Mouse (Mus musculus) kidney, embryonic 14.5 days (tissue): ENCODE measurements around the gene Pacrg. TPM values are rescaled to one million over a fixed set of nuclear protein-coding genes. Genes with fewer than 3 reads are reported as not detected.

Experiments used
- ATAC-seq: fragments of 200-750 bp; cut with Nextera tagmentation; 2 replicates; pipeline ENCODE4 v1.8.0; 2017; ENCODE audit warnings: moderate number of reproducible peaks, mild to moderate bottlenecking, moderate TSS enrichment, moderate library complexity; ENCODE audit not compliant: low FRiP score, low TSS enrichment
- H3K27ac ChIP-seq: fragments of 300-500 bp; sonication (generic); 2 replicates; pipeline ENCODE4 v1.5.1; 2014; ENCODE audit warnings: low read depth, mild to moderate bottlenecking, low read length, moderate library complexity, mixed read lengths
- H3K27me3 ChIP-seq: fragments of 300-500 bp; sonication (generic); 2 replicates; pipeline ENCODE4 v1.6.1; 2014; ENCODE audit warnings: mild to moderate bottlenecking, low read length; ENCODE audit not compliant: control insufficient read depth, insufficient read depth
- H3K36me3 ChIP-seq: fragments of 300-500 bp; sonication (generic); 2 replicates; pipeline ENCODE4 v1.6.1; 2014; ENCODE audit warnings: low read length, mixed read lengths; ENCODE audit not compliant: control insufficient read depth, insufficient read depth
- H3K4me1 ChIP-seq: fragments of 300-500 bp; sonication (generic); 2 replicates; pipeline ENCODE4 v1.6.1; 2014; ENCODE audit warnings: low read length, mixed read lengths; ENCODE audit not compliant: control insufficient read depth, insufficient read depth
- H3K4me2 ChIP-seq: fragments of 300-500 bp; sonication (generic); replicated peaks from 2 replicates; pipeline ENCODE4 v1.6.1; 2014; ENCODE audit warnings: low read depth, mild to moderate bottlenecking, low read length
- H3K4me3 ChIP-seq: fragments of 300-500 bp; sonication (generic); 2 replicates; pipeline ENCODE4 v1.5.1; 2014; ENCODE audit warnings: mild to moderate bottlenecking, low read length
- H3K9ac ChIP-seq: fragments of 300-500 bp; sonication (generic); 2 replicates; pipeline ENCODE4 v1.6.1; 2014; ENCODE audit warnings: low read depth, mild to moderate bottlenecking, low read length, moderate library complexity
- H3K9me3 ChIP-seq: fragments of 300-500 bp; sonication (generic); 2 replicates; pipeline ENCODE4 v1.6.1; 2016; ENCODE audit warnings: low read length; ENCODE audit not compliant: control insufficient read depth
- WGBS: fragments of 180-500 bp; shearing (Covaris S2); extraction: QIAGEN DNeasy Blood & Tissue Kit; methylation state at CpG from one replicate; pipeline ENCODE4 v1.1.7; 2014; 5-methylcytosine and 5-hydroxymethylcytosine counted together
- polyA plus RNA-seq: library from polyadenylated mRNA; unstranded; fragments of >200 nt; fragmentation: Nextera tagmentation; extraction: Ambion mirVana; gene quantifications from 2 replicates; pipeline ENCODE4 v1.2.1, GENCODE M21; 2014

Pacrg gene
- polyA plus RNA-seq, 1 experiment from 2014 or later = 1.7 TPM

DNA sequence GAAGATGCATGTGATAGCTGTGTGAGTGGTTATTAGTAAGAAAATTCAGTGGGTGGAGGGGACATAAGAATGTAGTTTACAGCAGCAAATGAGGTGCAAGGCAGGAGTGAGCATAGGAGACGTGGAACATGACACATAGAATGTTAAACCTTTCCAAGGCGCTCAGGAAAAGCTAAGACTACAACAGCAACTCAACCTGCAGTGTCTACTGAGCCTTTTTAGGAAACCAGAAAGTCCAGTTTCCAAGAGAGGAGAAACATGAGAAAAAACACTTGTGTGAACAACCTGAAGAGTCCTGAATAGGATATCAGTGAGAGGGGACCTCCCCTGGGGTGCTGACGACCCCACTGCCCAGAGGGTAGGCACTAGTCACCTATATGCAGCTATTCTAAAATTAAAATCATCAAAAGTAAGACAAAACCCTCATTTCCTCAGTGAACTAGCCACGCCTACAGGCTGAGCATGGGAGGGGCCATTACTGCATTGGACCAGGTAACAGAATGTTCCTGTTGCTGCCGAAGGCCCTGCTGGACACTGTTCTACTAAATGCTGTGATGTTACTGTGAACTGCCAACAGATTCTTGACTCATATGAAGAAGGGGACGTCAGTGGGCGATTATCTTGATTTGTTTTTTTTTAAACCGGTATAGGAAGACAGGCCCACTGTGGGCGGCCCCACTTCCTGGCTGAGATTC lies 370.1 kb downstream of the Pacrg start:
- Histone ChIP-seq H3K4me2 (no peak overlapping the region), H3K9ac (no peak overlapping the region), H3K9me3 (no peaks in the 10 kb centered on the region), H3K36me3 (no peaks in the 10 kb centered on the region), H3K27me3 (no peaks in the 10 kb centered on the region), H3K4me3 (no peak overlapping the region), H3K4me1 (no peaks in the 10 kb centered on the region), H3K27ac (no peak overlapping the region)
- ATAC-seq = no peak
- 85% methylated on average over 9 of the region's 9 CpGs for WGBS

DNA sequence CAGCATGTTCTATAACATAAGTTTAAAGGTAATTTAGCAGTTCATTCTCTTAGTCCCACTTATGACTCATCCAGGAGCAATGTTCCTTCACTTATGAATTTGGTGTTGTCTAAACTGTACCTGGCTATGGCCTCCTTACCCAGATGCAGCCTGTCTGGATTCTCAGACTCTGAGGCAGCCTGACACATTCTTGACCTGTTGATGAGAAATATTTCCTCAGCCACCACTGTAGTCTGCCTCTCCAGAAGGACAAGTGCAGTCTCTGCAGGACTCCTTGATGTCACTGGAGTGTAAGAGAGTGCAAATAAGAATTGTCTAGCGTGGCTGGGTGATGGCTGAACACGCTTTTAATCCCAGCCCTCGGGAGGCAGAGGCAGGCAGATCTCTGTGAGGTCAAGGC lies 373.0 kb downstream of the Pacrg start:
- 83% methylated on average over 3 of the region's 3 CpGs for WGBS
- H3K36me3 ChIP-seq = no peaks in the 10 kb centered on the region
- H3K4me3 ChIP-seq = no peak overlapping the region
- H3K4me1 ChIP-seq = no peaks in the 10 kb centered on the region
- H3K9me3 ChIP-seq = no peaks in the 10 kb centered on the region
- H3K4me2 ChIP-seq = no peak overlapping the region
- H3K27ac ChIP-seq = no peak overlapping the region
- H3K9ac ChIP-seq = no peak overlapping the region
- H3K27me3 ChIP-seq = no peaks in the 10 kb centered on the region
- no peak for ATAC-seq

DNA sequence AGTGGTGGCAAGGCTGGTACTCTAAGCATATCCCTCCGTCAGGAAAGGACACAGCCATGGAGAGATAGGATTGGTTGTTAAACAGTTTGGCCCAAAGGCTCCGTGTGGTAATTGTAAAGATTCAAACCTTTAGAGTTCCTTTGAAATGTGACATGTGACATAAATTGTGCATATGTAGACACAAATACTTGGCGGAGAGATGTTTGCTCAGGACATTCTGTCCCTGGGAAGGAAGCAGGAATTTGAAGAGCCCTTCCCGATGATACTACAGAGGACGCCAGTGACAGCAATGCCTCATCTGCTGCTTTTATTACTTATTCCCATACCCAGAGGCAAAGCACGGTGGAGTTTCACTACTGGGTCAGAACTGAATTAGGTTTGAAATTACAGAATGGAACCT lies 374.6 kb downstream of the Pacrg start:
- Histone ChIP-seq H3K27me3 (no peaks in the 10 kb centered on the region), H3K4me2 (no peak overlapping the region), H3K36me3 (no peaks in the 10 kb centered on the region), H3K9me3 (no peaks in the 10 kb centered on the region), H3K4me3 (no peak overlapping the region), H3K27ac (no peak overlapping the region), H3K4me1 (no peaks in the 10 kb centered on the region), H3K9ac (no peak overlapping the region)
- ATAC-seq = no peak
- WGBS = 66% methylated on average over 6 of the region's 6 CpGs

DNA sequence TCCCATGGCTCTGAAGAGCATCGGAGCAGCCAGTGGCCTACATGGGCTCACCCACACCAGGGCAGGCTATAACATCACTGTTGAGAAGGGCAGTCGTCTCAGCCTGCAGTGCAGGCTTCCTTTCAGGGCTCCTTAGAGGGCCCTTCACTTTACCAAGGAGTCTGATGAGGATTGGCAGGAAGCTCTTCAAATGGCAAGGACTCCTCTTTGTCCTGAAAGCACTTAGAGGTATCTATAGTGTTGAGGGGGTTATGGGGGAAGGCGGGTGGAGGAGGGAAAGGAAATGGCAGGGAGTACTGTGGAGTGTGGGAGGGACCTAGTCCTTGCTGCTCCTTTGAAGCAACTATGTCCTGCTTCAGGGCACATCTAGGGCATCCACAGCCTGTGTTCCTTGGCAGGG lies 375.4 kb downstream of the Pacrg start:
- no peak overlapping the region for H3K9ac ChIP-seq
- H3K36me3 ChIP-seq = no peaks in the 10 kb centered on the region
- WGBS = 69% methylated on average over 3 of the region's 3 CpGs
- no peaks in the 10 kb centered on the region for H3K27me3 ChIP-seq
- H3K4me3 ChIP-seq = no peak overlapping the region
- H3K9me3 ChIP-seq = no peaks in the 10 kb centered on the region
- no peak overlapping the region for H3K4me2 ChIP-seq
- H3K27ac ChIP-seq = no peak overlapping the region
- ATAC-seq = no peak
- no peaks in the 10 kb centered on the region for H3K4me1 ChIP-seq

DNA sequence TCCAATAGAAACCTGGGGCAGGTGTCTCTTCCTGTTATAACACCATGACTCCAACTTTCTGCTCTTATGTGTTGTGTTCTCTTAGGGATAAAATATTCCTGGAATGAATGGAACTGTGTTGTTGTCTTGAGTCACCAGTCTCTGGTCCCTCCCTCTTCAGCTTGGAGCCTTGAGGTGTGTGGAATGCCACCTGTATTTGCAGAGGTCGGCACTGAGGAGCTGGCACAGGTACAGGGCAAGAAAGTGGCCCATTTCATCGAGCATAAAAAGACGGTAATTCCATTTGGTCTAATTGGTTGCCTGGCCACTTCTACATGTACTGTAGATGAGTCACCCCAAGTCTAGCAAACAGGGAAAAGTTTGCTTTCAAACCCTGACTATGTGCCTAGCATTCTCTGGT lies 376.5 kb downstream of the Pacrg start:
- no peak overlapping the region for H3K9ac ChIP-seq
- no peaks in the 10 kb centered on the region for H3K36me3 ChIP-seq
- no peak overlapping the region for H3K4me2 ChIP-seq
- H3K27me3 ChIP-seq = no peaks in the 10 kb centered on the region
- H3K9me3 ChIP-seq = no peaks in the 10 kb centered on the region
- H3K4me1 ChIP-seq = no peaks in the 10 kb centered on the region
- H3K27ac ChIP-seq = no peak overlapping the region
- no peak overlapping the region for H3K4me3 ChIP-seq
- WGBS = 82% methylated on average over 3 of the region's 3 CpGs
- ATAC-seq = no peak

DNA sequence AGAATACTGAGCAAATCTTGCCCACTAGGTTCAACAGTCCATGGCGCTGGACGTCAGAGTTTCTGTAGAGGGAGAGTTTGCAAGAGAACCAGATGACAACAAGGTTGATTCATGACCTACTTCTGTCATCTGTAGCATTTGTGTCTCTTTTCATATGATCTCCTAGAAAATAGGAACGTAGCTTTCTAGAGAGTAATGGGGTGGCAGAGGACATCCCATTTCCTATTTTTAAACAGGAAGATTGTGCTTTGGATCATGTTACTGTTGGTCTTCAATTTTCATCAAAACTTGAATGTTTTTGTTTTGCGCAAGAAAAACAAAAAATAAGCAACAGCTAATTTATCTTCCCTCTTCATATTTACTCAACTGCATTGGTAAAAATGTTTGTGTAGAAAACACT lies 379.2 kb downstream of the Pacrg start:
- WGBS = 84% methylated on average over 4 of the region's 4 CpGs
- no peak for ATAC-seq
- H3K4me3 ChIP-seq = no peak overlapping the region

DNA sequence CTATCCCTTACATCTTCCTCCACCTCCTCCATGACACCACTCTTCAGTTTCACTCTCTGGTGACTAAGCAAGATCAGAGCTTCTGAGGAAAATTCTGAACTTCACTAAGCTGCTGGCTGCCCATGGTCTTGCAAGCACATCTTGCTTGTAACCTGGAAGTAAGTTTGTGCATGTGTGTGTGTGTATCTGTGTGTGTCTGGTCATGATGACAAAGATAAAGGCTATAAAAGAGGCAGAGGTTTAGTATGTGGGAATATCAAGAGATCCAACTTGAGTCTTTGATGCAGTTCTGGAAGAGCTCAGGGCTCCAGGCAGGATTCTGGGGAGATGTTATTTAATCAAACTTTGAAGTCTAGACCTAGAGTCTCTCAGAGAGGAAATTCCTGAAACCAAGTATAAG lies 381.4 kb downstream of the Pacrg start:
- Histone ChIP-seq H3K36me3 (no peaks in the 10 kb centered on the region), H3K9ac (no peak overlapping the region), H3K4me2 (no peak overlapping the region), H3K27me3 (no peaks in the 10 kb centered on the region), H3K27ac (no peak overlapping the region), H3K9me3 (no peaks in the 10 kb centered on the region), H3K4me3 (no peak overlapping the region), H3K4me1 (no peaks in the 10 kb centered on the region)
- ATAC-seq = no peak

More for the DNA sequence above, 379.2 kb downstream of the Pacrg start:
- Histone ChIP-seq H3K36me3 (no peaks in the 10 kb centered on the region), H3K9me3 (no peaks in the 10 kb centered on the region), H3K9ac (no peak overlapping the region), H3K27ac (no peak overlapping the region), H3K4me1 (no peaks in the 10 kb centered on the region), H3K27me3 (no peaks in the 10 kb centered on the region), H3K4me2 (no peak overlapping the region)

DNA sequence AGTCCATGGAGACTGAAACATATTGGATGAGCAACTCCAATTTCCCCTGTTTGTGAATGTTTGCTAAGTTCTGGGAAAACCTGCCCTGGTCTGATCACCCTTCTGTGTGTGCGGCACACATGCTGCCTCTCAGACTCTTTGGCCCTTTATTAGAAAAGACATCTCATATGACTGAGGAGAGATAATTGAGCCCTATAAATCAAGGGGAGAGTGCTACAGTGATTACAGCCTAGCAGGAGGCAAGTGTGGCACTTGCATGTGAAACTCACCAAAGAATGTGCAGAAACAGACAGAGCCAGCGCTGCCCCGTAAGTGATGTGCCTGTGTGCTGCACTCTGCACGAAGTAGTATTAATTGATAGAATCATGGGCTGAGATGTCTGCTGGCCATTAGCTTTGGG lies 383.7 kb downstream of the Pacrg start:
- 65% methylated on average over 4 of the region's 4 CpGs for WGBS
- Histone ChIP-seq H3K9ac (no peak overlapping the region), H3K4me3 (no peak overlapping the region), H3K9me3 (no peaks in the 10 kb centered on the region), H3K4me2 (no peak overlapping the region), H3K36me3 (no peaks in the 10 kb centered on the region), H3K27ac (no peak overlapping the region), H3K27me3 (no peaks in the 10 kb centered on the region), H3K4me1 (no peaks in the 10 kb centered on the region)
- ATAC-seq = 0 out of 2 replicates have a peak, but pooled peaks have one; percentile 24

DNA sequence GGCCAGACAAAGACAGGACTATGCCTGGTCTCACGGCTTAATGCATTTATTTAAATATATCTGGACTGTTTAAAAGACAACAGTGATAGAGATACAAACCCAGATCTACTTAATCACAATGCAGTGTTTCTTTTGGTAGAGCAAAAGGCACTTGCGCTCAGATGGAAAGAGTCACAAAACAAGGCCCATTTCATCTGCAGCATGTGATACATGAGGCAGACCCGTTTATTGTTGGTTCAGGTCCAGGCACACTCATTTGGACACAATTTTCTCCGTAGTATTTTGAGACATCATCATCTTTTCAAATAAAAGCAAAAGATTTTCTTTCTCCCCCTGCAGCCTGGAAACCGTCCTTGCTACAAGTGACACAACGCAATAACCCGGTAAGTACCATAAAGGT lies 384.1 kb downstream of the Pacrg start:
- H3K9ac ChIP-seq = no peak overlapping the region
- no peaks in the 10 kb centered on the region for H3K36me3 ChIP-seq
- WGBS = 84% methylated on average over 7 of the region's 7 CpGs
- H3K27ac ChIP-seq = no peak overlapping the region
- H3K9me3 ChIP-seq = no peaks in the 10 kb centered on the region
- ATAC-seq = no peak
- no peak overlapping the region for H3K4me2 ChIP-seq
- no peaks in the 10 kb centered on the region for H3K27me3 ChIP-seq
- H3K4me1 ChIP-seq = no peaks in the 10 kb centered on the region
- no peak overlapping the region for H3K4me3 ChIP-seq
